Mouse (Mus musculus) spleen, embryonic (tissue): ENCODE measurements around the gene Cnbd2.

Experiments
- CTCF ChIA-PET: fragments of 350-600 bp; sonication (Branson Sonifier 250); formaldehyde crosslinking; loops from one replicate; lab custom pipeline; 2022; lab: Charles Lee

Cnbd2 gene

GRCm38 (mm10) chr2:156310945-156311344 is 1.2 kb upstream of the Cnbd2 start:
- CTCF ChIA-PET, result interaction anchor here (0.7 to 0.9 kb wide), 2 partner anchors 11 to 12 kb away, joined by 4 to 10 read pairs; no protein-coding TSS in a partner anchor

GRCm38 (mm10) chr2:156311441-156311840 is 658 bp upstream of the Cnbd2 start:
- CTCF ChIA-PET, result interaction anchor here (0.7 to 0.9 kb wide), 2 partner anchors 11 to 13 kb away, joined by 4 to 10 read pairs; no protein-coding TSS in a partner anchor

GRCm38 (mm10) chr2:156311841-156312291 is 233 bp upstream of the Cnbd2 start:
- CTCF ChIA-PET, result interaction anchor here (0.5 to 0.9 kb wide), 2 partner anchors 12 to 100 kb away, joined by 3 to 4 read pairs; no protein-coding TSS in a partner anchor

- CTCF ChIA-PET, result no interaction called here
These were observed 1.1 kb downstream of the Cnbd2 start for GRCm38 (mm10) chr2:156313153-156313552.

DNA sequence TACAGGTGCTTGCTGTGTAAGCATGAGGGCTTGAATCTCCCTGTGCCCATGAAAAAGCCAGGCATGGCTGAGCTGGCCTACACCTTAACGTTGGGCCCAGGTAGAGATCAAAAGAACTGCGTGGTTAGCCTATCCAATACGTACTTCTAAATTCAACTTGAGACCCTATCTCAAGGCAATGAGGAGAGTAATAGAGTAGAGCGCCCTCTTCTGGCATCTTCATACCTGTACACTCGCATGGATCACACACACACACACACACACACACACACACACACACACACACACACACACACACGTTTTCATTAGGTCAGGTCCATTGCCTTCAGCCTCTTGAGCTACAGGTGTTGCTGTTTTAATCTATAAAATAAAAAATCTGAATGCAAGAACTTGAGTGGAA is 2.7 kb downstream of the Cnbd2 start:
- CTCF ChIA-PET, result interaction anchor here (0.6 to 0.7 kb wide), 2 partner anchors 25 to 152 kb away, joined by 3 to 8 read pairs; no protein-coding TSS in a partner anchor

DNA sequence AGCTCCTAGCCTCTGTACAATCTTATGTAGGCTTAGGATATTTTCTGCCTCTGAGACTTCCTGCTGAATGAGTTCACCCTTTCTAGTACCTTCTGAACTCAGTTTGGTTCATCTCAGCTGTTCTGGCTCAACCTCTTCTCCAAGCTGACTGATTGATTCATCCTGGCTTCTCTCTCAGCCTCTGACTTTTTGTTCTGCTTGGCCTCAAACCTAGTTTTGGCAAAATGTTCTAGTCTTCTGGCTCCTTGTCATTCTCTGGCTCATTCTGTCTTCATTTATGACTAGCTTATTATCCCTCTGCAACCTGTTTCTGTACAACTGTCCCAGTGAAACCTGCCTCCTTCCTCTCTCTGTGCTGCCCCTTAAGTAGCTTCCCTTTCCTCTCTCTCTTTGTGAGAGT is 6.4 kb downstream of the Cnbd2 start:
- CTCF ChIA-PET, result interaction anchor here (0.6 kb wide), 1 partner anchor 355 kb away, joined by 8 read pairs; no protein-coding TSS in a partner anchor

GRCm38 (mm10) chr2:156321538-156321937 is 9.4 kb downstream of the Cnbd2 start:
- CTCF ChIA-PET, result no interaction called here

GRCm38 (mm10) chr2:156324116-156324588 is 12.1 kb downstream of the Cnbd2 start:
- CTCF ChIA-PET, result no interaction called here

GRCm38 (mm10) chr2:156324681-156325080 is 12.6 kb downstream of the Cnbd2 start:
- CTCF ChIA-PET, result no interaction called here

- CTCF ChIA-PET, result no interaction called here
These were observed 18.6 kb downstream of the Cnbd2 start for GRCm38 (mm10) chr2:156330681-156331080.

DNA sequence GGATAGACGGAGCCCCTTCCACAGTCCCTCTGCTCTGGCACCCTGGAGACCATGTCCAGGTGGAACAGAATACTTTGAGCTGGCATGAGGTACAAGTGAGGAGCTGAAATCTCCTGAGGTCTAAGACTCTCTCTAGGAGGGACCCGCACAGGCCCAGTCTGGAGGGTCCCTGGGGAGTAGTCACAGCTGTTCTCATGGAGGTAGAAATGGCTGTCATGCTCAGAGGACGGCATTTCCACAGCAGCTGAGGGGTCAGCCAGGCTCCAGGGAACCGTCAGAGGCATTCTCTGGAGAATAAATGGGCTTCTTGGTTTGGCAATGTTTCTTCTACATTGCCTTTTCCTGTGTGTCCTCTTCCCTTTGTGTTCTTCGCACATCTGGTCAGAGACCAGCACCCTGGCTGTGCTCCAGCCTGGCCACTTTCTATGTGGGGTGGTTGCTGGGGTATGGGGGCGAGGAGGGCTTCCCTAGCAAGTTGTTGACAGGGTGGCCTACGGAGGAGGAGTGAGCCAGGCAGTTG is 19.4 kb downstream of the Cnbd2 start:
- CTCF ChIA-PET, result no interaction called here

GRCm38 (mm10) chr2:156340078-156340477 is 28.0 kb downstream of the Cnbd2 start:
- CTCF ChIA-PET, result no interaction called here

GRCm38 (mm10) chr2:156344775-156345532 is 32.9 kb downstream of the Cnbd2 start:
- CTCF ChIA-PET, result no interaction called here

GRCm38 (mm10) chr2:156348812-156349211 is 36.7 kb downstream of the Cnbd2 start:
- CTCF ChIA-PET, result no interaction called here

DNA sequence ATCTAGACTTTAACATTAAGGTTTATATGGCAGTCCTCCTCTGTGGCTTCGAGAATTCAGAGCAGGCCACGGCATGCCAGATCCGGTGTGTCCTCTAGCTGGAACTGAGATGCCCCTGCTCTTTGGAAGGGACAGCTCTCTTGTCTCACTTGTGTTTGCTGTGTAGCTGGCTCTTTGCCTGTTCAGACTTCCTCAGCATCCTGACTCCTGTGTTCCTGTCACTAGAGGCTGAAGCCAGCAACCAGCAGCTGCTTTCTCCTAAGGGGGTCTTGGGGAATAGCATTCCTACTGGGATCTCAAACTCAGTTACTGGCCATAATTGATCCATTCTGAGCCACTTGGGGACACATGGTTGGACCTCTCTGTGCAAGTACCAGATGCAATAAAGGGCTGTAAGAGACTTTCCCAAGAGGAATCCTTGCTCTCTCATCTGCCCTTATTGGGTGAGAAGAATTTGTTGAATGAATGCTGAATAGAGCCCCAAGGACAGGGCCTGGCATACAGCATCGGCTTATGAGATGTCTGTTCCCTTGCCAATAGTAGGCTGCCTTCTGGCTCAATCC is 37.3 kb downstream of the Cnbd2 start:
- CTCF ChIA-PET, result no interaction called here

- CTCF ChIA-PET, result no interaction called here
These were observed 39.1 kb downstream of the Cnbd2 start for GRCm38 (mm10) chr2:156351243-156351642.

GRCm38 (mm10) chr2:156352413-156353165 is 40.5 kb downstream of the Cnbd2 start:
- CTCF ChIA-PET, result no interaction called here

GRCm38 (mm10) chr2:156353265-156353692 is 41.2 kb downstream of the Cnbd2 start:
- CTCF ChIA-PET, result no interaction called here

DNA sequence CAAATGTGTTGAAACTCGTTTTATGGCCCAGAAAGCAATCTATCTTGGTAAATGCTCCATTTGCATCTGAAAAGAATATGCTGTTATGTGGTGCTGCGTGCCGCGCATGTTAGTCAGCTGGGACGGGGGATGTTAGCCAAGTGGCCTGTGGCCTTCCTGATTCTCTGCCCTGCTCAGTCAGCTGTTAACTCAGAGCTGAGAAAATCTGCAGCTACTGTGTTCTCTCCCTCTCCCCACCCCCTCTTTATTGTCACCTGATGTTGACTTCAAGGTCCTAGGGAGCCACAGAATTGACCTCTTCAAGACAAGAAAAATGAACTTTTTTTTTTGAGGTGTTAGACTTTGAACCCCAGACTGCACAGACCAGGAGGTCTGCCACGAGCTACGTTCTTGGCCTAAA is 43.9 kb downstream of the Cnbd2 start:
- CTCF ChIA-PET, result interaction anchor here (0.6 kb wide), 1 partner anchor 49 kb away, joined by 3 read pairs; no protein-coding TSS in a partner anchor

DNA sequence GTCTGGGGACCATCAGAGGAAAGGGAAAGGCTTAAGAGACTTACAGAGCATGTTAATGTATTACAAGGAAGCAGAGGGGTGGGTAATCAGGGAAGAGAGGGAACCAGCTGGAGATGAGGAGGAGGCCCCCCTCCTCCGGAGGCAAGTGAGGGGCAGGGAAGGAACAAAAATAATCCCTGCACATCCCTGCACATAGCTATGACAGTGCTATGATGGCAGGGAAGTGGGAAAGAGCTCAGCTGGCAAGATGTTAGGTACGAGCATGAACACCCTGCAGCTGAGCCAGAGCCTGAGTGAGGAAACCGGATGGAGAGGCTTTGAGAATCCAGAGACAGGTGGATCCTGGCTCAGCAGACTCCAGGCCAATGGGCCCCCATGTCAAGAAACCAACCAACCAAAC is 56.4 kb downstream of the Cnbd2 start:
- CTCF ChIA-PET, result no interaction called here

GRCm38 (mm10) chr2:156370896-156371295 is 58.8 kb downstream of the Cnbd2 start:
- CTCF ChIA-PET, result no interaction called here

GRCm38 (mm10) chr2:156376956-156377355 is 64.9 kb downstream of the Cnbd2 start:
- CTCF ChIA-PET, result no interaction called here
